Mouse (Mus musculus) MEL (cell line): ENCODE data around the gene Rapgef6. TPM values are rescaled to one million over a fixed set of nuclear protein-coding genes. Genes with fewer than 3 reads are reported as not detected.

Experiments
- DNase-seq: peaks from one replicate; pipeline ENCODE4 v3.0.0; 2011; ENCODE audit warnings: low read depth, low spot score
- H3K27ac ChIP-seq: 2 replicates; pipeline ENCODE4 v1.5.1; 2012; ENCODE audit warnings: low read depth, mild to moderate bottlenecking, control low read depth, low read length, moderate library complexity; ENCODE audit not compliant: control insufficient read depth
- H3K27me3 ChIP-seq, 2 experiments: fragments of 150-350 bp in 1 of 2; sonication (generic) in 1 of 2; 2 replicates each; pipeline ENCODE4 v1.6.1; 2012; ENCODE audit warnings: low read length in 2 of 2, mild to moderate bottlenecking in 2 of 2, improper control_type of control experiment in 1 of 2, moderate library complexity in 1 of 2; ENCODE audit not compliant: insufficient read depth in 2 of 2, control insufficient read depth in 1 of 2
- H3K36me3 ChIP-seq, 2 experiments: 2 replicates each; pipeline ENCODE4 v1.6.1; 2012 to 2014; ENCODE audit warnings: low read length in 2 of 2, improper control_type of control experiment in 1 of 2, inconsistent platforms in 1 of 2, mild to moderate bottlenecking in 1 of 2; ENCODE audit not compliant: insufficient read depth in 2 of 2, control insufficient read depth in 1 of 2
- H3K4me1 ChIP-seq, 2 experiments: fragments of 150-350 bp in 1 of 2; sonication (generic) in 1 of 2; 2 replicates each; pipeline ENCODE4 v1.6.1; 2012; ENCODE audit warnings: low read length in 2 of 2, improper control_type of control experiment in 1 of 2, mild to moderate bottlenecking in 1 of 2; ENCODE audit not compliant: insufficient read depth in 2 of 2, control insufficient read depth in 1 of 2
- H3K4me3 ChIP-seq, 2 experiments: fragments of 150-350 bp in 1 of 2; sonication (generic) in 1 of 2; 2 replicates each; pipeline ENCODE4 v1.5.1; 2012; ENCODE audit warnings: low read depth in 2 of 2, low read length in 2 of 2, mild to moderate bottlenecking in 2 of 2, moderate library complexity in 2 of 2, control low read depth in 1 of 2, improper control_type of control experiment in 1 of 2; ENCODE audit not compliant: control insufficient read depth in 1 of 2, insufficient read depth in 1 of 2
- H3K79me2 ChIP-seq: 2 replicates; pipeline ENCODE4 v1.6.1; 2012; ENCODE audit warnings: mild to moderate bottlenecking, low read length, moderate library complexity; ENCODE audit not compliant: control insufficient read depth, poor library complexity, insufficient read depth
- H3K9ac ChIP-seq: 2 replicates; pipeline ENCODE4 v1.6.1; 2012; ENCODE audit warnings: low read depth, mild to moderate bottlenecking, control low read depth, low read length, moderate library complexity; ENCODE audit not compliant: control insufficient read depth, poor library complexity, severe bottlenecking
- H3K9me3 ChIP-seq: fragments of 150-350 bp; sonication (generic); replicated peaks from 2 replicates; pipeline ENCODE4 v1.6.1; 2012; ENCODE audit warnings: mild to moderate bottlenecking, low read length, improper control_type of control experiment, moderate library complexity; ENCODE audit not compliant: insufficient read depth
- BHLHE40 ChIP-seq: IDR thresholded peaks from 2 replicates; pipeline ENCODE4 v1.6.1; 2012; ENCODE audit warnings: low read depth, mild to moderate bottlenecking, inconsistent platforms, low read length, improper control_type of control experiment, borderline replicate concordance
- CTCF ChIP-seq, 3 experiments: IDR thresholded peaks in 2 of 3; conservative IDR thresholded peaks in 1 of 3; 2 replicates each; pipeline ENCODE4 v1.5.1; 2011 to 2012; ENCODE audit warnings: low read length in 3 of 3, low read depth in 2 of 3, mild to moderate bottlenecking in 2 of 3, improper control_type of control experiment in 1 of 3, inconsistent platforms in 1 of 3, mixed read lengths in 1 of 3, moderate library complexity in 1 of 3; ENCODE audit not compliant: control insufficient read depth in 1 of 3, insufficient read depth in 1 of 3, poor library complexity in 1 of 3, severe bottlenecking in 1 of 3
- E2F4 ChIP-seq: IDR thresholded peaks from 2 replicates; pipeline ENCODE4 v1.6.1; 2011; ENCODE audit warnings: low read depth, low read length, improper control_type of control experiment, borderline replicate concordance
- ELF1 ChIP-seq: IDR thresholded peaks from 2 replicates; pipeline ENCODE4 v1.6.1; 2014; ENCODE audit warnings: low read depth, mild to moderate bottlenecking, inconsistent platforms, low read length, improper control_type of control experiment, moderate library complexity
- EP300 ChIP-seq, 2 experiments: IDR thresholded peaks; 2 replicates each; pipeline ENCODE4 v1.6.1; 2011; ENCODE audit warnings: improper control_type of control experiment in 2 of 2, low read length in 2 of 2, low read depth in 1 of 2, mild to moderate bottlenecking in 1 of 2
- GABPA ChIP-seq: IDR thresholded peaks from 2 replicates; pipeline ENCODE4 v1.6.1; 2012; ENCODE audit warnings: low read depth, mild to moderate bottlenecking, inconsistent platforms, low read length, improper control_type of control experiment, moderate library complexity
- MAFK ChIP-seq: IDR thresholded peaks from 2 replicates; pipeline ENCODE4 v1.6.1; 2011; ENCODE audit warnings: low read depth, mild to moderate bottlenecking, low read length, improper control_type of control experiment, borderline replicate concordance
- MYB ChIP-seq: IDR thresholded peaks from 2 replicates; pipeline ENCODE4 v1.6.1; 2011; ENCODE audit warnings: mild to moderate bottlenecking, low read depth, low read length, improper control_type of control experiment
- NELFE ChIP-seq: IDR thresholded peaks from 2 replicates; pipeline ENCODE4 v1.6.1; 2011; ENCODE audit warnings: low read depth, low read length, improper control_type of control experiment
- POLR2AphosphoS2 ChIP-seq: IDR thresholded peaks from 2 replicates; pipeline ENCODE4 v1.6.1; 2011; ENCODE audit warnings: low read length, improper control_type of control experiment
- POLR2AphosphoS5 ChIP-seq: IDR thresholded peaks from 2 replicates; pipeline ENCODE4 v1.6.1; 2012; ENCODE audit warnings: low read depth, borderline replicate concordance, mild to moderate bottlenecking, inconsistent platforms, low read length, moderate library complexity, mixed read lengths
- RCOR1 ChIP-seq: IDR thresholded peaks from 2 replicates; pipeline ENCODE4 v1.6.1; 2012; ENCODE audit warnings: low read depth, mild to moderate bottlenecking, inconsistent platforms, low read length, improper control_type of control experiment
- SIN3A ChIP-seq: IDR thresholded peaks from 2 replicates; pipeline ENCODE4 v1.6.1; 2012; ENCODE audit warnings: low read length, improper control_type of control experiment, inconsistent platforms
- SMC3 ChIP-seq: IDR thresholded peaks from 2 replicates; pipeline ENCODE4 v1.6.1; 2011; ENCODE audit warnings: low read depth, low read length, improper control_type of control experiment
- TAL1 ChIP-seq: IDR thresholded peaks from 2 replicates; pipeline ENCODE4 v1.6.1; 2012; ENCODE audit warnings: mild to moderate bottlenecking, inconsistent platforms, low read length, moderate library complexity, mixed read lengths
- TCF12 ChIP-seq: IDR thresholded peaks from 2 replicates; pipeline ENCODE4 v1.6.1; 2014; ENCODE audit warnings: low read depth, mild to moderate bottlenecking, inconsistent platforms, low read length, improper control_type of control experiment, moderate library complexity
- USF2 ChIP-seq, 2 experiments: IDR thresholded peaks; 2 replicates each; pipeline ENCODE4 v1.6.1; 2011 to 2012; ENCODE audit warnings: improper control_type of control experiment in 2 of 2, low read length in 2 of 2, borderline replicate concordance in 1 of 2, inconsistent platforms in 1 of 2, low read depth in 1 of 2, mild to moderate bottlenecking in 1 of 2; ENCODE audit not compliant: insufficient read depth in 1 of 2
- ZC3H11A ChIP-seq: IDR thresholded peaks from 2 replicates; pipeline ENCODE4 v1.6.1; 2012; ENCODE audit warnings: low read depth, mild to moderate bottlenecking, inconsistent platforms, low read length, improper control_type of control experiment
- polyA plus RNA-seq, 2 experiments: library from polyadenylated mRNA; stranded (reverse) in 1 of 2; unstranded in 1 of 2; fragments of >175 nt in 1 of 2; fragments of >200 nt in 1 of 2; gene quantifications; 2 replicates each; pipeline versions ENCODE4 v1.2.1 to v1.2.4; 2012; ENCODE audit warnings: low replicate concordance in 2 of 2, low read depth in 1 of 2; ENCODE audit not compliant: insufficient read length in 2 of 2, insufficient read depth in 1 of 2, missing spikeins in 1 of 2
- total RNA-seq: library from RNA; depleted of rRNA; stranded (reverse); fragments of 300-350 nt; gene quantifications from 2 replicates; pipeline ENCODE4 v1.2.3, GENCODE M21; 2012

Rapgef6 gene
- total and polyA plus RNA-seq, 3 experiments = 21.1 to 31.8 TPM; not detected in 1

GRCm38 (mm10) chr11:54697611-54698010 is 175.0 kb downstream of the Rapgef6 start:
- H3K79me2 ChIP-seq = no peaks in the 10 kb centered on the region
- no peaks in the 10 kb centered on the region for H3K27me3 ChIP-seq
- TF ChIP-seq NELFE = no peak
- TF ChIP-seq TAL1 = no peak
- no peak for TF ChIP-seq POLR2AphosphoS5
- no peak for TF ChIP-seq TCF12
- TF ChIP-seq BHLHE40 = no peak
- TF ChIP-seq POLR2AphosphoS2 = no peak
- no peak for TF ChIP-seq CTCF (IDR thresholded peaks at IDR 0.05 in 2 of 3, conservative IDR thresholded peaks at IDR 0.05 in 1 of 3; ENCODE audit: control insufficient read depth in 1 of 3, insufficient read depth in 1 of 3, low read depth in 2 of 3, low read length in 3 of 3, poor library complexity in 1 of 3, severe bottlenecking in 1 of 3)
- no peak for TF ChIP-seq E2F4
- TF ChIP-seq EP300 (IDR thresholded peaks at IDR 0.05; ENCODE audit: low read depth in 1 of 2, low read length in 2 of 2) = no peak
- TF ChIP-seq, all 39 proteins: peak for 0
- H3K9me3 ChIP-seq = no peaks in the 10 kb centered on the region
- H3K9ac ChIP-seq = no peak overlapping the region
- H3K27ac ChIP-seq = no peak overlapping the region
- peaks cover 0 to 6% of the 10 kb centered on the region in 2 experiments; a peak in 3 of 4 replicates for H3K36me3 ChIP-seq
- peaks cover 0 to 7% of the 10 kb centered on the region in 2 experiments; a peak in 1 of 4 replicates for H3K4me1 ChIP-seq
- no peak overlapping the region for H3K4me3 ChIP-seq
- DNase-seq = no peak

- Histone ChIP-seq H3K36me3 (peaks cover 0 to 6% of the 10 kb centered on the region in 2 experiments; a peak in 3 of 4 replicates), H3K9me3 (no peaks in the 10 kb centered on the region), H3K27ac (no peak overlapping the region), H3K79me2 (no peaks in the 10 kb centered on the region), H3K4me3 (no peak overlapping the region), H3K4me1 (peaks cover 0 to 6% of the 10 kb centered on the region in 2 experiments; a peak in 1 of 4 replicates), H3K27me3 (no peaks in the 10 kb centered on the region), H3K9ac (no peak overlapping the region)
- no peak for DNase-seq
- TF ChIP-seq ZC3H11A = no peak
- no peak for TF ChIP-seq MYB
- TF ChIP-seq SIN3A = no peak
- TF ChIP-seq SMC3 = no peak
- no peak for TF ChIP-seq USF2 (IDR thresholded peaks at IDR 0.05; ENCODE audit: borderline replicate concordance in 1 of 2, insufficient read depth in 1 of 2, low read depth in 1 of 2, low read length in 2 of 2)
- no peak for TF ChIP-seq ELF1
- no peak for TF ChIP-seq GABPA
- no peak for TF ChIP-seq CTCF (IDR thresholded peaks at IDR 0.05 in 2 of 3, conservative IDR thresholded peaks at IDR 0.05 in 1 of 3; ENCODE audit: control insufficient read depth in 1 of 3, insufficient read depth in 1 of 3, low read depth in 2 of 3, low read length in 3 of 3, poor library complexity in 1 of 3, severe bottlenecking in 1 of 3)
- no peak for TF ChIP-seq TAL1
- no peak for TF ChIP-seq RCOR1
- no peak for TF ChIP-seq MAFK
Measured at GRCm38 (mm10) chr11:54698636-54699035, 176.0 kb downstream of the Rapgef6 start.
